Mouse (Mus musculus): Measurements from ENCODE around the gene Dnase1l2.
"Not testable (repeated sequence)": the region's sequence is repeated elsewhere in the genome, so short reads cannot be mapped to it uniquely, and the experiment has no call there.

Gene Dnase1l2

DNA sequence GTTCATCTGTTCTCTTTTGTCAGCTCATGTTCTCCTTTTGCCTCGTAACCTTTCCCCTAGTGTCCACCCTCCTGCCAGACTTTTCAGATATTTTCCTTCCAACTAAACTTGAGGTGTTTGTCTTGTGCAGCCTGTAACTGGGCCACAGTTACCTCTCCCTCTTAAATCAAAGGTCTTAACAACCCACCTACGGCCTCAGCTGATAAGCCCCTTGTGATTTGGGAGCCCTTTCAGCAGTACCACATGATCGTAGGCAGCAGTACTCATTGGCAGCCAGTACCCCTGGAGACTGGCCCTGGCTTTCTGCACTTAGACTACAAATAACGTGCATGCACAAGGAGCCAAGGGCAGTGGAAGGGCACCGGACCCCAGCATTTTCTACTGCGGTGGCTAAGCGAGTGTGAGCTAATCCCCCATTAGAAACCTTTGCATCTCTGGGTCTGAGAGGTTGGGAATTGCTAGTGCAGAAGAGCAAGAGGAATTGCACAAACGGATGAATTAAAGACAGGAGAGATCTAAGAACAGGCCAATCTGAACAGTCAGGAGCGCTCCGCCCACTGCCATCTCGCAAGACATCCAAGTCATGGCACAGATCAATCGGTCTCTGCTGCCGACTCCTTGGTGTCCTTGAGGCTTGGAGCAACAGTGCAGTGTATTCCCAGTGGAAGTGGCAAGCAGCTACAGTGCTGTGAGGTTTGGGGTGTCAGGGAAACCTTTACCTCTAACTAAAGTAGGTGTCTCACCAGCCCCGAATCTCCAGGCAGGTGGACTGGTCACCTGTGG lies 13.5 kb downstream of the Dnase1l2 start:
- no peak for DNase-seq (ENCODE audit: low spot score)

- DNase-seq (ENCODE audit: low spot score), result no peak
These were observed 15.7 kb downstream of the Dnase1l2 start for GRCm38 (mm10) chr17:24427170-24427557.

DNA sequence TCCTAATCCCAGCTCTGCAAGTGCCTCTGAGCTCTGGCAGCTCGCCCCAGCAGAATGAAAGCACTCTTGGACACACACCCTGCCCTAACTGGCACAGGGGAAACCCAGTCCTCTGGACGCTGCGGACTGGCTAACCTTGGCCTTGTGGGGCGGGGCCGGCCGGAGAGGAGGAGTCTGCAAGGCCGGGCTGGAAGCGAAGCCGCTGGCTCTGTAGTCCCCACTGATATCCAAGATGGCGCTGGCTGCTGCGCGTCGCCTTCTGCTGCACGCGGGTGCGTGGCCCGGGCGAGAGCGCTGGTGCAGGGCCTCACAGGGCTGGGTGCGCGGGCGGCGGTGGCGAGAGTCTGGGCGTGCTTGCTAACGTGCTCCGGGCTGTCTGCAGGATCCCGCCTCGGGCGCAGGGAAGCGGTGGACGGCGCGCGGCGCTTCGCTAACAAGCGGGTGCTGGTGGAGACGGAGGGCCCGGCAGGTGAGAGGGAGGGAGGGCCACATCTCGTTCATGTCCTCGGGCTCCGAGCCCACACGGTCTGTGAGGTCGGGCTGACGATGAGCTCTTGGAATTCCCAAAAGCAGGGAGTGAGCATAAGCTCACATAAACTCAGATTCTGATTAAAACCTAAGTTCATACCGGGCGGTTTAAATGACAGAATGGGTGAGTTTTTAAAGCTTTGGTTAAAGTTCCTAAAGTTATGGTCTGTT lies 16.3 kb downstream of the Dnase1l2 start, which contains the start of gene Eci1:
TSS of gene Eci1 (plus strand) at position 171 of the 699 bp plus-strand sequence.
- peak; percentile 92 for DNase-seq (ENCODE audit: low spot score)

DNA sequence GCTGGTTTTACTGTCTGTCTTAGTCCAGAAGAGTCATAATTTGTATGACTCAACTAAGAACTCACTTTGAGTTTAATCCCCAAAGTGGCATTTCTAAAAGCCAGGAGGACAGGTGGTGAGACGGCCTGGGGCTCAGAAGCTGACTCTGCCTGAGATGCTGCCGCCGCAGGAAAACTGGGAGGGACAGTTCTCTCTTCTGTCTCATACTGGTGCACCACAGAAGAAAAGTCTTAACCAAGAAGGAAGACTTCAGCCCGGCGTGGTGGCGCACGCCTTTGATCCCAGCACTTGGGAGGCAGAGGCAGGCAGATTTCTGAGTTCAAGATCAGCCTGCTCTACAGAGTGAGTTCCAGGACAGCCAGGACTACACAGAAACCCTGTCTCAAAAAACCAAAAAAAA lies 17.0 kb downstream of the Dnase1l2 start:
- DNase-seq (ENCODE audit: low spot score), result no peak

DNA sequence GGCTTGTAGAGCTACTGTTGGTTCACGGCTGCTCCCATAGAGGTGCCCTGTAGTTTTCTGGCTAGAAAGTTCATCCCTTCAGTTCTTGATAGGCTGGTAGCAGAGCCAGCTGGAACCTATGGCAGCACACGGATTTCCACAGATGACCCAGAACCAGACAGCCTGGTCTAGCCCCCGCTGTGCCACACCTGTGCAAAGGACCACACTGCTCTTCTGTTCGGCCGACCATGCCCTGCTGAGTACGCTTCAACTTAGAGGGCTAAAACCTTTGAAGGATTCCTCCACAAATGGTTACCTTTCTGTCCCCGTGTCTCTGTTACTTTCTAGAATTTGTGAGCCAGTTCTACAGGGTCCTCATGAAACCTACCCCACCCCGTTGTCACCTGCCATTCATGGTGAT lies 17.6 kb downstream of the Dnase1l2 start:
- not testable (repeated sequence) for DNase-seq (ENCODE audit: low spot score)

GRCm38 (mm10) chr17:24424489-24424888 lies 18.4 kb downstream of the Dnase1l2 start:
- no peak for DNase-seq (ENCODE audit: low spot score)

- DNase-seq (ENCODE audit: low spot score), result no peak
These were observed 19.8 kb downstream of the Dnase1l2 start for GRCm38 (mm10) chr17:24423114-24423513.

DNA sequence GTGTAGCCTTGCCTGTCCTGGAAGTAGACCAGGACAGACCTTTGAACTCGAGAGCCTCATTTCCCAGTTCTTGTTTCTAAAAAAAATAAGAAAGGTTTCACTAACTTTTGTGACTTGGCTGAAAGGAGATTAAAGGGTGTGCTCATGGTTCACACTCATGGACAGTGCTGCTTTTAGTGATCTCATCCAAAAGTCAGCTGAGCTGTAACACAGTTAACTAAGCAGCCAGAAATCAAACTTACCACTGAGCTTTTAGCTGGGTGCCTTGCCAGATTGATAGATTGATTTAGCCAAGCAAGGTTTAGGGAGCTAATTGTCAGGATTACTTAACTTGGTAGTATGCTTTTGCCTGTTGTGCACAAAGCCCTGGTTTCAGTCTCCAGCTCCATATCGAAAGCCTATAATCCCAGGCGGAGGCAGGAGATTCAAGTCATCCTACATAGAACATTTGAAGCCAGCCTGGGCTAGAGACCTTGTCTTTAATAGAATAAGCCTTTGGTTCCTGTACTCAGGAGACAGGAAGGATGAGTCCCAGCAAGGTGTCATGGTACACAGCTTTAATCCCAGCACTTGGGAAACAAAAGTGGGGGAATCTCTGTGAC lies 26.8 kb downstream of the Dnase1l2 start:
- no peak for DNase-seq (ENCODE audit: low spot score)

GRCm38 (mm10) chr17:24415011-24415410 lies 27.9 kb downstream of the Dnase1l2 start:
- DNase-seq (ENCODE audit: low spot score), result no peak

- DNase-seq (ENCODE audit: low spot score), result peak; percentile 93
These were observed 28.5 kb downstream of the Dnase1l2 start, which contains the start of gene Rnps1 for GRCm38 (mm10) chr17:24414230-24414976. TSS of gene Rnps1 (plus strand) at chr17:24414565.

DNA sequence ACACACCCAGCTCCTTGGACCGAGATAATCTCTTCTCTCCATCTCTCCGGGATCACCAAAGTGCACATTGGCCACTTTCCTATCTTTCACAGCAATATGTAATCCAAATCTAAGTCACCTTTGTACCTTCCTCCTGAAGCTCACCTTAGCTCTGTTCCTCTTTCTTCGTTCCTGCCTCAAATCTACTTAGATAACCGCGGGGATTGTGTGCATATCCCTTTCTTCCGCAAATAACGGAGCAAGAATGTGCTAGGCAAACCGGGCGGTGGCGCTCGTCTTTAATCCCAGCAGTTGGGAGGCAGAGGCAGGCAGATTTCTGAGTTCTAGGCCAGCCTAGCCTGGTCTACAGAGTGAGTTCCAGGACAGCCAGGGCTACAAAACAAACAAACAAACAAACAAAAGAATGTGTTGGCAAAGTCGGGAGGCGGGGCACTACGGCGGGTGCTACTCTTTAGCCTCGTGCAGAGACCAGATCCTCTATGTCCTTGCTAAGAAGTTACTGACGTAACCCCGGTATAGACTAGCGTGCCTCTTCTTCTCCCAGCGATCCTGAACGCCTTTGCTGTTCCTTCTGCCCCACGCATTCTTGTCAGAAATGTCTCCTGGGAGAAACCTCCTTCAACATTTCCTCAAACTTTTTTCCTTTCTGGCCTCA lies 29.2 kb downstream of the Dnase1l2 start:
- DNase-seq (ENCODE audit: low spot score), result no peak

DNA sequence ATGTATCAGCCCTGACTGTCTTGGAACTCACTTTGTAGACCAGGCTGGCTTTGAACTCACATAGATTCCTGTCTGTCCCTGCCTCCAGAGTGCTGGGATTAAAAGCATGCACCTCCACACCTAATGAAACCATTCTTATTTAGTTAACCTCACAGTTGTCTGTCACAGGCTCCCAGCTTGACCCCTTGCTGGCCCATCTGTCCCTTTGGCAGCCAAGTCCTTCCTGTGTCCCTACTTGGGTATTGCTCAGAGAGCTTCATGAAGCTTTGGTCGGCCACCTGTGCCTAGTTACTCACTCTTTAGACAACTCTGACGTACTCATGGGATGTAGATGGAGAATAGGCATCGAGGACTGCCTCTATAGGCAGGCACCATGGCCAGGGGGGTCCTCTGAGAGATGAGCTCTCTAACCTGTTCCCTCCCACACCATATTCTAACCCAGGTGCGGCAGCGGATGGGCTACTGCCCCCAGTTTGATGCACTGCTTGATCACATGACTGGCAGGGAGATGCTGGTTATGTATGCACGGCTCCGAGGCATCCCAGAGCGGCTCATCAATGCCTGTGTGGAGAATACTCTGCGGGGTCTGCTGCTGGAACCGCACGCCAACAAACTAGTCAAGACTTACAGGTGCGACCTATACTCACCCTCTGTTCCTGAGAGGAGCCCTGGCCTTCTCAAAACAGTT lies 35.6 kb downstream of the Dnase1l2 start:
- DNase-seq (ENCODE audit: low spot score), result no peak

DNA sequence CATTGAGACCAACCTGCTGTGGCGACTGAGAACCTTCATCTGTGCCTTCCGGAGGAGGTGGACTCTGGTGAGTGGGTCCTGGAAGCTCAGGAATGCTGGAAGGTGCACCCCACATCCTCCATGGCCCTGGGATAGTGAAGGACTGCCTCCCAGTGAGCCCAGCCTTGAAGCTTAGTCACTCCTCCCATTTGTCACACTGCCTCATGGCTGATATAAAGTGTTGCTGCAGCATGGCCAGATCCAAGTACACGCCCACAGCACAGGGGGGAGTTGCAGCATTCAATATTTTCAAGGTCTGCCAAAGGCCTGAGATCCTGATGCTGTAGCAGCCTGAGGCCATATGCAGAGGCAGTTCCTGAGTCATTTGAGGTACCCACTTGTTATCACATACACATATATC lies 40.5 kb downstream of the Dnase1l2 start:
- no peak for DNase-seq (ENCODE audit: low spot score)

DNA sequence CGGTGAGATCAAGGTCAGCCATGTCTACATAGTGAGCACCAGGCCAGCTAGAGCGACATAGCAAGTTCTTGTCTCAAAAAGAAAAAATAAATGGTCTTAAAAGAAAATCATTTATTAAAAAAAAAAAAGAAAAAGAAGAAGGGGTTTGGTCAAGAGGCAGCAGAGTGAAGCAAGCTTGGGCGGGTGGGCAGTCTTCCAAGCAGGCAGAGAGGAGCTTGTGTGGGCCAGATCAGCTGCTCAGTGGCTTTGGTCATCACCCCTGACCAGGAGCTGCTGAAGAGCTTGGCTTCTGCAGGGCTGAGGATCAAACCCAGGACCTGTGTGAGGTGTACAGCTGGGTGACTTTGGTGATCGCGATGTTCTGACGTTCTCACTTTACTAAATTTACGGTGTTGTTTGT lies 48.4 kb downstream of the Dnase1l2 start:
- no peak for DNase-seq (ENCODE audit: low spot score)

GRCm38 (mm10) chr17:24393527-24393926 lies 49.4 kb downstream of the Dnase1l2 start:
- DNase-seq (ENCODE audit: low spot score), result no peak

- no peak for DNase-seq (ENCODE audit: low spot score)
These were observed 51.8 kb downstream of the Dnase1l2 start for GRCm38 (mm10) chr17:24391149-24391548.
